Mouse (Mus musculus): ENCODE results near the gene Ppt2. TPM values are rescaled to one million over a fixed set of nuclear protein-coding genes. Genes with fewer than 3 reads are reported as not detected.

Gene Ppt2
- polyA plus RNA-seq, 1 experiment from 2014 or later: 26.4 TPM

GRCm38 (mm10) chr17:34646906-34647787, 18.8 kb upstream of the Ppt2 start, which contains the start of gene Atf6b:
Gene Atf6b, plus strand, starts transcription at chr17:34647146.
- ATAC-seq (ENCODE audit: low read depth): peak; percentile 98
- peak within 1 kb of the TSS; percentile 95 for H3K4me3 ChIP-seq (ENCODE audit: low read depth, low read length)
- H3K27me3 ChIP-seq (replicated peaks; ENCODE audit: control insufficient read depth, insufficient read depth, low read length): no peaks in the 10 kb centered on the region
- no peaks in the 10 kb centered on the region for H3K9me3 ChIP-seq (ENCODE audit: control insufficient read depth, low read length)
- peak within 1 kb of the TSS; percentile 88 for H3K4me2 ChIP-seq (ENCODE audit: low read depth, low read length)
- H3K9ac ChIP-seq (ENCODE audit: low read depth, low read length): peak within 1 kb of the TSS; percentile 89
- H3K36me3 ChIP-seq (ENCODE audit: control insufficient read depth, insufficient read depth, low read length): peaks cover 28% of the 10 kb centered on the region
- H3K4me1 ChIP-seq (ENCODE audit: control insufficient read depth, insufficient read depth, low read length): peaks cover 20% of the 10 kb centered on the region
- H3K27ac ChIP-seq (replicated peaks; ENCODE audit: low read depth, low read length): peak within 1 kb of the TSS; percentile 40; the same call in 1 of the 2 replicates
- WGBS: 2% methylated on average over 49 of the region's 66 CpGs
- peak; percentile 100 for DNase-seq (ENCODE audit: low spot score)

- peaks cover 16% of the 10 kb centered on the region for H3K36me3 ChIP-seq (ENCODE audit: control insufficient read depth, insufficient read depth, low read length)
- H3K27me3 ChIP-seq (replicated peaks; ENCODE audit: control insufficient read depth, insufficient read depth, low read length): no peaks in the 10 kb centered on the region
- ATAC-seq (ENCODE audit: low read depth): no peak
- no peak overlapping the region for H3K27ac ChIP-seq (replicated peaks; ENCODE audit: low read depth, low read length)
- peaks cover 23% of the 10 kb centered on the region for H3K4me1 ChIP-seq (ENCODE audit: control insufficient read depth, insufficient read depth, low read length)
- no peak for DNase-seq (ENCODE audit: low spot score)
- H3K4me3 ChIP-seq (ENCODE audit: low read depth, low read length): no peak overlapping the region
- peak overlapping the region; percentile 25; the same call in 1 of the 2 replicates for H3K4me2 ChIP-seq (ENCODE audit: low read depth, low read length)
- H3K9ac ChIP-seq (ENCODE audit: low read depth, low read length): no peak overlapping the region
- H3K9me3 ChIP-seq (ENCODE audit: control insufficient read depth, low read length): no peaks in the 10 kb centered on the region
- 90% methylated on average over 30 of the region's 30 CpGs for WGBS
Measured at GRCm38 (mm10) chr17:34645831-34646511, 17.7 kb upstream of the Ppt2 start.

GRCm38 (mm10) chr17:34645256-34645829, 17.0 kb upstream of the Ppt2 start:
- peak overlapping the region; percentile 64 for H3K27ac ChIP-seq (replicated peaks; ENCODE audit: low read depth, low read length)
- H3K4me3 ChIP-seq (ENCODE audit: low read depth, low read length): peak overlapping the region; percentile 64
- H3K4me1 ChIP-seq (ENCODE audit: control insufficient read depth, insufficient read depth, low read length): peaks cover 29% of the 10 kb centered on the region
- WGBS: 49% methylated on average over 10 of the region's 10 CpGs
- H3K4me2 ChIP-seq (ENCODE audit: low read depth, low read length): peak overlapping the region; percentile 69
- no peaks in the 10 kb centered on the region for H3K9me3 ChIP-seq (ENCODE audit: control insufficient read depth, low read length)
- ATAC-seq (ENCODE audit: low read depth) (no peak), DNase-seq (ENCODE audit: low spot score) (no peak)
- no peaks in the 10 kb centered on the region for H3K27me3 ChIP-seq (replicated peaks; ENCODE audit: control insufficient read depth, insufficient read depth, low read length)
- H3K9ac ChIP-seq (ENCODE audit: low read depth, low read length): peak overlapping the region; percentile 71
- H3K36me3 ChIP-seq (ENCODE audit: control insufficient read depth, insufficient read depth, low read length): peaks cover 10% of the 10 kb centered on the region

- Histone ChIP-seq H3K4me1 (ENCODE audit: control insufficient read depth, insufficient read depth, low read length) (peaks cover 32% of the 10 kb centered on the region), H3K27me3 (replicated peaks; ENCODE audit: control insufficient read depth, insufficient read depth, low read length) (no peaks in the 10 kb centered on the region), H3K36me3 (ENCODE audit: control insufficient read depth, insufficient read depth, low read length) (0 out of 2 replicates have a peak, but pooled peaks cover 6% of the 10 kb centered on the region), H3K27ac (replicated peaks; ENCODE audit: low read depth, low read length) (peak within 1 kb of the TSS; percentile 64), H3K9ac (ENCODE audit: low read depth, low read length) (peak within 1 kb of the TSS; percentile 71), H3K4me3 (ENCODE audit: low read depth, low read length) (peak within 1 kb of the TSS; percentile 64), H3K4me2 (ENCODE audit: low read depth, low read length) (peak within 1 kb of the TSS; percentile 69), H3K9me3 (ENCODE audit: control insufficient read depth, low read length) (no peaks in the 10 kb centered on the region)
- ATAC-seq (ENCODE audit: low read depth) (peak; percentile 80), DNase-seq (ENCODE audit: low spot score) (peak; percentile 98)
- under 1% methylated on average over 16 of the region's 16 CpGs for WGBS
Measured at GRCm38 (mm10) chr17:34644608-34645007, 16.3 kb upstream of the Ppt2 start, which contains the start of gene Fkbpl. Gene Fkbpl, plus strand, starts transcription at chr17:34644764.

- DNase-seq (ENCODE audit: low spot score): no peak
- ATAC-seq (ENCODE audit: low read depth): no peak
- no peak overlapping the region for H3K4me3 ChIP-seq (ENCODE audit: low read depth, low read length)
- WGBS: 81% methylated on average over 10 of the region's 10 CpGs
- H3K9me3 ChIP-seq (ENCODE audit: control insufficient read depth, low read length): no peaks in the 10 kb centered on the region
- 0 out of 2 replicates have a peak, but pooled peaks cover under 1% of the 10 kb centered on the region for H3K36me3 ChIP-seq (ENCODE audit: control insufficient read depth, insufficient read depth, low read length)
- H3K27ac ChIP-seq (replicated peaks; ENCODE audit: low read depth, low read length): no peak overlapping the region
- H3K9ac ChIP-seq (ENCODE audit: low read depth, low read length): no peak overlapping the region
- H3K4me2 ChIP-seq (ENCODE audit: low read depth, low read length): no peak overlapping the region
- H3K4me1 ChIP-seq (ENCODE audit: control insufficient read depth, insufficient read depth, low read length): peaks cover 32% of the 10 kb centered on the region
- no peaks in the 10 kb centered on the region for H3K27me3 ChIP-seq (replicated peaks; ENCODE audit: control insufficient read depth, insufficient read depth, low read length)
Measured at GRCm38 (mm10) chr17:34643944-34644343, 15.6 kb upstream of the Ppt2 start.

- Histone ChIP-seq H3K9me3 (ENCODE audit: control insufficient read depth, low read length) (no peaks in the 10 kb centered on the region), H3K36me3 (ENCODE audit: control insufficient read depth, insufficient read depth, low read length) (no peaks in the 10 kb centered on the region), H3K27ac (replicated peaks; ENCODE audit: low read depth, low read length) (no peak overlapping the region), H3K4me2 (ENCODE audit: low read depth, low read length) (no peak overlapping the region), H3K9ac (ENCODE audit: low read depth, low read length) (no peak overlapping the region), H3K27me3 (replicated peaks; ENCODE audit: control insufficient read depth, insufficient read depth, low read length) (no peaks in the 10 kb centered on the region), H3K4me3 (ENCODE audit: low read depth, low read length) (no peak overlapping the region), H3K4me1 (ENCODE audit: control insufficient read depth, insufficient read depth, low read length) (peaks cover 32% of the 10 kb centered on the region)
- DNase-seq (ENCODE audit: low spot score) (no peak), ATAC-seq (ENCODE audit: low read depth) (no peak)
- 88% methylated on average over 4 of the region's 4 CpGs for WGBS
Measured at GRCm38 (mm10) chr17:34643379-34643778, 15.1 kb upstream of the Ppt2 start.

- no peak overlapping the region for H3K4me3 ChIP-seq (ENCODE audit: low read depth, low read length)
- H3K9ac ChIP-seq (ENCODE audit: low read depth, low read length): no peak overlapping the region
- no peak overlapping the region; the same call in 1 of the 2 replicates for H3K27ac ChIP-seq (replicated peaks; ENCODE audit: low read depth, low read length)
- H3K4me1 ChIP-seq (ENCODE audit: control insufficient read depth, insufficient read depth, low read length): peaks cover 26% of the 10 kb centered on the region
- WGBS: 41% methylated on average over 3 of the region's 3 CpGs
- H3K9me3 ChIP-seq (ENCODE audit: control insufficient read depth, low read length): no peaks in the 10 kb centered on the region
- H3K36me3 ChIP-seq (ENCODE audit: control insufficient read depth, insufficient read depth, low read length): no peaks in the 10 kb centered on the region
- no peak overlapping the region for H3K4me2 ChIP-seq (ENCODE audit: low read depth, low read length)
- no peaks in the 10 kb centered on the region for H3K27me3 ChIP-seq (replicated peaks; ENCODE audit: control insufficient read depth, insufficient read depth, low read length)
- no peak for DNase-seq (ENCODE audit: low spot score)
- ATAC-seq (ENCODE audit: low read depth): no peak
Measured at GRCm38 (mm10) chr17:34641945-34642344, 13.6 kb upstream of the Ppt2 start.

Data from embryonic facial prominence, embryonic 14.5 days (tissue).